11 mouse cellular contexts compared by ENCODE assay signal in the genomic region with DNA sequence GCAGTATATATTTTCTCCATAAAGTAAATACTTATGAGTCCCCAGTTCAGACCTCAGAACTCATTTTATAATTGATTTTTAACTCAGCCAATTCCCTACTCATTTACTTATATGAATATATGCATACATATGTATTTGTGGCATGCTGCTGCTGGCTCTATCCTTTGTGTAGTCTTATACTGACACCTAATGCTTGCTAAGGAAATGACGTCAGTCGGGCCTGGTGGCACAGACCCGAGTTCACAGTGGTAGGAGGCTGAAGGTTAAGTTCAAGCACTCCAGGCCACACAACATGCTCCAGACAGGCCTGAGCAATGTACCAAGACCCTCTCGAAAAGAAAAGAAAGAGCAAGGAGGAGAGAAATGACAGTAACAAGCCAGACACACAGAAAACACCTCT. TPM values are rescaled to one million over a fixed set of nuclear protein-coding genes. Genes with fewer than 3 reads are reported as not detected.
DNase-seq lines count a peak whose midpoint lies in the region; ATAC-seq and TF ChIP-seq lines count a peak whose summit lies in the region.
"Had no signal": no experiment of that assay in that cellular context is flagged by ENCODE, and none has a peak within 500 bp of the region (broad histone marks: within the 10 kb centered on the region; RNA-seq: fewer than 3 reads in every experiment).

No protein-coding gene starts in this region.

- no peak for ATAC-seq in lung, postnatal 0 days
- ATAC-seq in hindbrain, embryonic 12.5 days (ENCODE audit: low FRiP score), result peak; percentile 44; the same call in 1 of the 2 replicates
- 0 out of 2 replicates have a peak, but pooled peaks have one; percentile 23 for ATAC-seq in neutrophil, adult 5-6 weeks (ENCODE audit: extremely low read depth, insufficient number of reproducible peaks, low FRiP score, poor library complexity, severe bottlenecking)

- H3K9me3 ChIP-seq in lung, postnatal 0 days (ENCODE audit: low read length), result no peaks in the 10 kb centered on the region
- H3K9me3 ChIP-seq in hindbrain, embryonic 12.5 days (replicated peaks), result no peaks in the 10 kb centered on the region
- H3K9me3 ChIP-seq: heart, embryonic 13.5 days had no signal

- H3K9ac ChIP-seq in lung, postnatal 0 days (replicated peaks; ENCODE audit: low read depth), result no peak overlapping the region
- no peak overlapping the region for H3K9ac ChIP-seq in hindbrain, embryonic 12.5 days
- H3K9ac ChIP-seq: heart, embryonic 13.5 days had no signal

- no peaks in the 10 kb centered on the region for H3K4me1 ChIP-seq in lung, postnatal 0 days (ENCODE audit: insufficient read depth, low read depth, low read length)
- H3K4me1 ChIP-seq in hindbrain, embryonic 12.5 days, result no peaks in the 10 kb centered on the region
- H3K4me1 ChIP-seq: heart, embryonic 13.5 days had no signal

- peak; percentile 37 for TF ChIP-seq CTCF in lung, postnatal 0 days (IDR thresholded peaks at IDR 0.05)

- no peak for TF ChIP-seq EP300 in lung, postnatal 0 days (IDR thresholded peaks at IDR 0.05)

- H3K36me3 ChIP-seq in lung, postnatal 0 days (ENCODE audit: insufficient read depth, low read length), result no peaks in the 10 kb centered on the region
- H3K36me3 ChIP-seq in hindbrain, embryonic 12.5 days, result no peaks in the 10 kb centered on the region
- H3K36me3 ChIP-seq: heart, embryonic 13.5 days had no signal

- no peaks in the 10 kb centered on the region for H3K27me3 ChIP-seq in lung, postnatal 0 days (replicated peaks; ENCODE audit: insufficient read depth, low read length)
- H3K27me3 ChIP-seq in hindbrain, embryonic 12.5 days, result peaks cover 37% of the 10 kb centered on the region

- 38% methylated on average over 4 of the region's 4 CpGs for WGBS in lung, postnatal 0 days
- 56% methylated on average over 4 of the region's 4 CpGs for WGBS in hindbrain, embryonic 12.5 days

- H3K4me3 ChIP-seq in lung, postnatal 0 days (ENCODE audit: low read depth, low read length), result no peak overlapping the region
- H3K4me3 ChIP-seq in hindbrain, embryonic 12.5 days, result no peak overlapping the region
- H3K4me3 ChIP-seq: heart, embryonic 13.5 days had no signal

- H3K4me2 ChIP-seq in lung, postnatal 0 days (replicated peaks; ENCODE audit: low read depth, low read length), result no peak overlapping the region
- no peak overlapping the region for H3K4me2 ChIP-seq in hindbrain, embryonic 12.5 days (replicated peaks)
- H3K4me2 ChIP-seq: heart, embryonic 13.5 days had no signal

- DNase-seq in cerebellum, postnatal 10 days, result peak; percentile 37 to 47
- no peak for DNase-seq in cerebellum, adult 9-10 months
- no peak for DNase-seq in lung, postnatal 0 days (ENCODE audit: low spot score)
- DNase-seq in lung, adult 18-20 months, result no peak
- DNase-seq in frontal cortex, adult 2 months (ENCODE audit: extremely low spot score in 1 of 2, low spot score in 1 of 2), result no peak
- DNase-seq in adrenal gland, adult (ENCODE audit: inconsistent age in 2 of 2, low spot score in 1 of 2), result no peak
- DNase-seq: cerebellum, adult 18-20 months had no signal

- no peak overlapping the region for H3K27ac ChIP-seq in lung, postnatal 0 days (ENCODE audit: low read length)
- H3K27ac ChIP-seq in hindbrain, embryonic 12.5 days, result no peak overlapping the region
- H3K27ac ChIP-seq: heart, embryonic 13.5 days had no signal

RNA-seq across cellular contexts. Expression of a gene that starts 7.4 kb away (rescaled TPM):
- polyA plus RNA-seq in lung, postnatal 0 days (2015; fragmentation: Nextera tagmentation; extraction: Ambion mirVana), result 10.1 and 11.2 TPM in 2 replicates
- 38.3 and 38.6 TPM in 2 replicates for polyA plus RNA-seq in hindbrain, embryonic 12.5 days (2016; fragmentation: Nextera tagmentation; extraction: Ambion mirVana)
- total RNA-seq in neutrophil, adult 5-6 weeks (2017), result 18.4 and 22.6 TPM in 2 replicates
- polyA plus RNA-seq in frontal cortex, adult 2 months (2012; rRNA removed), result 55.0 and 56.5 TPM in 2 replicates

RNA-seq across cellular contexts. Expression of a gene that starts 45.1 kb away (rescaled TPM):
- 43.5 and 56.6 TPM in 2 replicates for polyA plus RNA-seq in lung, postnatal 0 days (2015; fragmentation: Nextera tagmentation; extraction: Ambion mirVana)
- polyA plus RNA-seq in hindbrain, embryonic 12.5 days (2016; fragmentation: Nextera tagmentation; extraction: Ambion mirVana), result 92.5 and 95.3 TPM in 2 replicates
- 31.7 and 41.9 TPM in 2 replicates for total RNA-seq in neutrophil, adult 5-6 weeks (2017)
- polyA plus RNA-seq in frontal cortex, adult 2 months (2012; rRNA removed), result 123 and 125 TPM in 2 replicates

RNA-seq across cellular contexts. Expression of a gene that starts 52.2 kb away (rescaled TPM):
- polyA plus RNA-seq in lung, postnatal 0 days (2015; fragmentation: Nextera tagmentation; extraction: Ambion mirVana), result not detected in 2 replicates
- 1.0 and 1.3 TPM in 2 replicates for polyA plus RNA-seq in hindbrain, embryonic 12.5 days (2016; fragmentation: Nextera tagmentation; extraction: Ambion mirVana)
- total RNA-seq in neutrophil, adult 5-6 weeks (2017), result 0.12 TPM in 1 of 2 replicates, not detected in the other
- 0.15 and 0.16 TPM in 2 replicates for polyA plus RNA-seq in frontal cortex, adult 2 months (2012; rRNA removed)
- polyA plus RNA-seq: heart, embryonic 13.5 days; stomach, embryonic 14.5 days had no signal

Comparison
In these comparisons a context has a peak if more than half of its experiments do, and no peak if none do; other contexts are left out.
1. DNase-seq: peak in cerebellum, postnatal 10 days (2 of 2); none in cerebellum, adult 9-10 months (single experiment), lung, postnatal 0 days (single experiment), lung, adult 18-20 months (0 of 2), frontal cortex, adult 2 months (0 of 2) and adrenal gland, adult (0 of 2).